Mouse (Mus musculus) CH12F3 (cell line): ENCODE measurements around the gene Pdp2.

Experiments used
- in situ Hi-C: fragments of 300-500 bp; cut with MboI; formaldehyde crosslinking; loops from 2 replicates; pipeline ENCODE4 v1.14.3; 2020; ENCODE audit warnings: low sequenced_read_pairs

The Pdp2 gene

GRCm38 (mm10) chr8:104595773-104596536 is 4.7 kb downstream of the Pdp2 start:
- in situ Hi-C loops = no loop called here

- in situ Hi-C loops = no loop called here
Measured at GRCm38 (mm10) chr8:104597656-104598055, 6.4 kb downstream of the Pdp2 start.

DNA sequence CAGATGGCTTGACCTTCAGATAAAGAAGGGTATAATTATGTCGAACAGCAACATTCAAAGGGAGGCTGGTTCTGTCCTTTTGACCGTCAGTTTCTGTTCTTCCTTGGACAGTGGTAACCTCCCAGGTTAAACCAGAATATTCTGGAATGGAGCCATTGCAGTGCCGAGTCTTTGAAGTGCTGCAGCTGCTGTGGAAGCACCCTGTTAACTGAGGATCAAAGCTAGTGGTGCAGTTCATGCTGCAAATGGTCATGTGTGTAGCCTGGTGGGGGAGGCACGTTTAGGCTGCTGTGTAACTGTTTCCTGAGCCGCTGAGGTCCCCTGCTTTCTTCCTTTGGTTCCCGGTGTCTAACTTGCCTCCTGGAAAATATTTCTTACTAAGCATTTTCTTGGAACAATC is 7.2 kb downstream of the Pdp2 start:
- in situ Hi-C loops = no loop called here

DNA sequence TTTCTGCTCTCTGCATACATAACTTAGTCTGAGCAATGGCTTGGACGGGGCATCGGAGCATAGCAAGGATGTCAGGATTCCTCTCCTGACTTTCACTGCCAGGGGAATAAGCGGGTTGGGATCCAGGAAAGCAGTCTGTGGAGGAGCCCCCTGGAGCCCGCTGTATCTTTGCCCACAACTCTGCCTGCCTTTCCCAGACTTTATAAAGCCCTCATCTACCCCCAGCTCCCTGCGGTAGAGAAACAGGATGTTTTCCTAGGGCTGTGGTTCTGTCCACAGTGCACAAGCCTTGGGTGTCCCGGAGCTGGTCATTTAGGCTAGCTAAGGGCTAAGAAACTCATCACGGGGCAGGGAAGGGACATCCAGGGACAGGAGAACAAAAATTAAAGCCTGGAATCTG is 10.1 kb downstream of the Pdp2 start:
- in situ Hi-C loops = no loop called here

DNA sequence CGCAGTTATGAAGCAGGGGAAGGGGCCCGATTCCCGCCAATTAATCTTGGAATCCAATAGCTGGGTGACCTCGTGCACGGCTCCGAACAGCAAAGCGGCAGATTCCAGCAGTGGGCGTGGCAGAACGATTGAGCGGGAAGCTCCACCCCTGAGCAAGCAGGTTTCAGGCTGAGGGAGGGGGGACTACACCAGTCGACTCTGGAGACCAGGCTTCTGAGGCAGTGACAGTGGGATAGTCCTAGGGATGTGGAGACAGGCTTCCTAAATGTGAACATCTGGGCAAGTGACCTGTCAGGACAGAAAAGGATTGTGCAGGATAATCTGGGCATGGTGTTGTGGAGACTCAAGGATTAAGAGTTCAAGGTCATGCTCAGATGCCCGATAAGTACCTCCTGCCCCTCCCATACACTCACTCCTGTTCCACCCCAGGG is 10.7 kb downstream of the Pdp2 start:
- in situ Hi-C loops = no loop called here

- in situ Hi-C loops = no loop called here
Measured at GRCm38 (mm10) chr8:104602468-104603244, 11.4 kb downstream of the Pdp2 start.

DNA sequence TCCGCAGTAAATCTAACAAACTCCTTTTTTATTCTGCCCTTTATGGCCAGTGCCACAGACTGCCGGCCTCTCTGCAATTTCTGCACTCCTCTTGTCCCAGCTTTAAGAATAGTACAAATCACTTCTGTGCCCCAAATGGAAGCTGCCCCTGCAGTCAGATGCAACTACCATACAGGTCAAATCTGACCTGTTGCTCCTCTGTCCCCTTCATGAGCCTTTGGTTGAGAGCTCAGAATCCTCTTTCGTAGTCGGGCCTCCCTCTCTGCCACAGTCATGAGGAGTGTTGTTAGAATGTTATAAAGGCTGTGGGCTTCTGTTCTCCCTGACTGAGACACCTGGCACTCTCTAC is 12.0 kb downstream of the Pdp2 start:
- in situ Hi-C loops = no loop called here

- in situ Hi-C loops = no loop called here
Measured at GRCm38 (mm10) chr8:104606329-104606728, 15.1 kb downstream of the Pdp2 start.

- in situ Hi-C loops = no loop called here
Measured at GRCm38 (mm10) chr8:104607944-104608343, 16.7 kb downstream of the Pdp2 start.

- in situ Hi-C loops = no loop called here
Measured at GRCm38 (mm10) chr8:104609222-104609621, 18.0 kb downstream of the Pdp2 start.

GRCm38 (mm10) chr8:104610185-104610766 is 19.0 kb downstream of the Pdp2 start:
- in situ Hi-C loops = no loop called here

- in situ Hi-C loops = no loop called here
Measured at GRCm38 (mm10) chr8:104611613-104612012, 20.4 kb downstream of the Pdp2 start.

DNA sequence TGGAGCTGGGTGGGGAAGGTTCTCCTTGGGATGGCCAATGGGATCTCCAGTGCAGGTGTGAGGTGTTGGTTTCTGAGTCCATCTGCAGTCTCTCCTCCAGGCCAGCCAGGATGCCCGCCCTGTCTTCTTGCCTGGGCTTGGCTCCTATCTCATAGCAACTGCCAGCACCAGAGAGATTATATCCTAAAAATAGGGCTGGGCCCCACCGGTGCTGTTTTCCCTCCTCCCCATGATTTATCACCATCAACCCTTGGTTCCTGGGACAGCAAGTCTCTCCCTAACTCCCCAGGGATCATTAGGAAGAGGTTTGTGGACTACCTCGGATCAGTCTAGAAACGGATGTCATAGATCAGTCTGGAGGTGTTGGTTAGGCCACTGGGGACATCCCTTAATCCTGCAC is 21.9 kb downstream of the Pdp2 start:
- in situ Hi-C loops = no loop called here

DNA sequence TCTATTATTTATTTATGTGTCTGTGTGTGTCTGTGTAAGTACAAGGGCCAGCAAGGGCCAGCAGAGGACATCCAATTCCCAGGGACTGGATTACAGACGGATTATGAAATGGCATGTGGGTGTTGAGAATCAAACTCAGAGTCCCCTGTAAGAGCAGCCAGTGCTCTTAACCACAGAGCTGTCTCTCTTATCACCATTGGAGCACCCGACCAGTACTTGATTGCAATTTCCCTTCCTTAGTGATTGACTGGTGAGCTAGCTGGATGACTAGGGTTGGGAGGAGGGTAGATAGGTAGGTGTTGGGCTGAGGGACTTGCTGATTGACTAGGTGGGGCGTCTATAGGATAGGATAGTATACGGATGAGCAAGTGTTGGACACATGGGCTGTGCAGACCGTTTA is 29.5 kb downstream of the Pdp2 start:
- in situ Hi-C loops = no loop called here

DNA sequence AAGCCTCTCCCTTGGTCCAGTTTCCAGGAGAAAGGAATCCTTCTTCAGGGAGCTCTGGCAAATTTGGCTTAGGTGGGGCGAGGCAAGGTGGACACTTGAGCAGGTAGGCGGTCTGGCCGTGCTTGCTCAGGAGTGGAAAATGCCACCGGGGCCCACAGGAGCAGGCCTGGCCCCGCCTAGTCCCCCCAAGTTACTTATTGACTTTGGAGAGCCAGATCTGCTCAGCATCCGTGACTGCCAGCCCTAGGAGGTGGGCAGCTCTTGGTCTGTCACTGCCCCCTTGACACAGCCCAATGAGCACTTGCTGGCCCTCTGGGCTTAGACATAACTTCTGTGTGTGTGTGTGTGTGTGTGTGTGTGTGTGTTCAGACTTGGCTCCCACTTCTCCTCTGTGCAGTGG is 32.9 kb downstream of the Pdp2 start, which contains the start of gene Cdh16:
Gene Cdh16 (minus strand): TSS at position 236 of the 400 bp plus-strand sequence.
- in situ Hi-C loops = no loop called here

DNA sequence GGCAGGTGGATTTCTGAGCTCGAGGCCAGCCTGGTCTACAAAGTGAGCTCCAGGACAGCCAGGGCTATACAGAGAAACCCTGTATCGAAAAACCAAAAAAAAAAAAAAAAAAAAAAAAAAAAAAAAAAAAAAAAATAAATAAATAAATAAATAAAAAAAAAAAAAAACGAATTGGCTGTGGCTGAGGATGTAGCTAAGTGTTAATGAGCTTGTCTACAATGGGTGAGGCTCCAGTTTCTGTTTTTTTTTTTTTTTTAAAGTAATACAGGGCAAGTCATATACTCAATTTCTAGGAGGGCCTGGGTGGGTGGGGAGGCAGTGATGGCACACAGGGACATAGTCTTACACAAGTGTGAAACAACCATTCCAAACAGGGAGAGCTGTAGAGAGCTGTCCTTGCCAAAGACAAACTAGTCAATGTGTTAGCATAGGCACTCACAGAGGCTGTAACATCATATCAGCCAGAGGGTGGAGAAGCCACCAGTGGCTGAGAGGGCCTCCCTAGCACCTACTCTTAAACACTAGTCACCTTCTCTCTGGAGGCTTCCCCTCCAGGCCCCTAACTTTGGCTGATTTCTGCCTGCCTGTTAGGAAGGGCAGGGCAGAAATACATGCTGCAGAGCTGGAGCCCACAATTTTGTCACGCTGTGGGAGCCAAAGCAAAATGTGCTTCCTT is 36.0 kb downstream of the Pdp2 start:
- in situ Hi-C loops = no loop called here

GRCm38 (mm10) chr8:104628402-104628801 is 37.2 kb downstream of the Pdp2 start:
- in situ Hi-C loops = no loop called here

DNA sequence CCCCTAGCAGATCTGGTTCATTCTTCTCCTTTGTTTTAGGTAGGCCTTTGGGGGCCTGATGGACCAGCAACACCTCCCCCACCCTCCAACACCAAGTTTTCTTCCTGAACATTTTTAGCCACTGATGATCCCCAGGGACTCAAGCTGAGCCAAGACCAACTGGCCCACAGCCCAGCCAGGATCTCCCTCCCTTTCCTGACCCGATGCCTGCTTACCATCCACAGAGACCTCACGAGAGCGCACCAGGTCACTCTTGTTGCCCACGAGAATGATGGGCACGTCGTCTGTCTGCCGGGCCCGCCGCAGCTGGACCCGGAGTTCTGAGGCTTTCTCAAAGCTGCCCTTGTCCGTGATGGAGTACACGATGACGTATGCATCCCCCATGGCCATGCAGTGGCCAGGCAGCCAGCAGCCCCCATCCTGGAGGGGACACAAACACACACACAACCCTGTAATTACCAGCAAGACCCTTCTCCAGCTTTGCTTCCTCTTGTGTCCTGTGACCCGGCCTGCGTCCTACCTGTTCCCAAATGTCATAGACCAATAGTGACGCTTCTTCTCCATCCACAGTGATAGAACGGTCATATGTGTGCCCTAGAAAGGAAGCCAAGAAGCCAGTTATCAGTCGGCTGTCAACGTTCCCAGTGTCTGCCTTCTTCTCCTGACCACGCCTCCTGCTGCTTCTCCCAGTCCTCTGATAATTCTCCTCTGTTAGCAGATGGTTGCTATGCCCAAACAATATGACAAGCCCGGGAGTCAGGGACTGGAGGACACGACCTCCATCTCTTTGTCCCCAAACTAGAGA is 38.3 kb downstream of the Pdp2 start:
- in situ Hi-C loops = no loop called here

GRCm38 (mm10) chr8:104630111-104630479 is 38.8 kb downstream of the Pdp2 start:
- in situ Hi-C loops = no loop called here

DNA sequence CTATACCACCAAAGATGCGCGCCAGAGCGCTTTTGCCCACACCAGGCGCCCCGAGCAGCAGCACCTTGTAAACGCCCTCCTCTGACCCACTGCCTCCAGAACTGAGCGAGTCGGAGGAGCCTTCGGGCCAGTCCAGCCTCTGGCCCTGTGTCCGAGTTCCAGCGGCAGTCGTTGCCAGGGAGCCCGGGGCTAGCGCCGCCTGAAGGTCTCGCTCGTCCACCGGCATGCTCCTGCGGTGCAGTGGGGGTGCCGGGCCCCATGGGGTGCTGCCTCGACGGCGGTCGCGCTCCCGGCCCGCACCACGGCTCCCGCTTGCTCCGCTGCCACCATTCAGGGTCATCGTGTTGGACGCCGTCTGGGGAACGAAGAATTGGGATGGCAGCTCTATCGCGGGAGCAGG is 39.3 kb downstream of the Pdp2 start:
- in situ Hi-C loops = no loop called here
